Mouse (Mus musculus) E14TG2a.4 (cell line): Measurements from ENCODE around the gene Gm49391.
"Not testable (repeated sequence)": the region's sequence is repeated elsewhere in the genome, so short reads cannot be mapped to it uniquely, and the experiment has no call there.

Experiments used
- H3K27me3 ChIP-seq: 2 replicates; pipeline ENCODE4 v1.6.1; 2014; ENCODE audit warnings: low read length, control low read depth; ENCODE audit not compliant: insufficient read depth
- H3K36me3 ChIP-seq: 2 replicates; pipeline ENCODE4 v1.6.1; 2014; ENCODE audit warnings: low read length, control low read depth; ENCODE audit not compliant: insufficient read depth
- H3K4me1 ChIP-seq: replicated peaks from 2 replicates; pipeline ENCODE4 v1.6.1; 2014; ENCODE audit warnings: low read depth, low read length, control low read depth
- H3K4me3 ChIP-seq: replicated peaks from 2 replicates; pipeline ENCODE4 v1.5.1; 2014; ENCODE audit warnings: mild to moderate bottlenecking, low read length
- H3K9me3 ChIP-seq: 2 replicates; pipeline ENCODE4 v1.6.1; 2014; ENCODE audit warnings: low read length, control low read depth
- CTCF ChIP-seq: conservative IDR thresholded peaks from 2 replicates; pipeline ENCODE4 v1.5.1; 2014; ENCODE audit warnings: low read length
- NANOG ChIP-seq: IDR thresholded peaks from 2 replicates; pipeline ENCODE4 v1.6.1; 2014; ENCODE audit warnings: borderline replicate concordance, low read length, mixed read lengths
- POU5F1 ChIP-seq: IDR thresholded peaks from 2 replicates; pipeline ENCODE4 v1.6.1; 2014; ENCODE audit warnings: low read length, borderline replicate concordance

The Gm49391 gene

GRCm38 (mm10) chr13:60936500-60936901 lies at the start of gene Gm49391, which contains the start of gene Ctla2a:
Gene Gm49391 (minus strand): TSS chr13:60936571.
Gene Ctla2a (minus strand): TSS chr13:60936625.
- Histone ChIP-seq H3K4me1 (no peaks in the 10 kb centered on the region), H3K4me3 (no peak within 1 kb of the TSS), H3K36me3 (no peaks in the 10 kb centered on the region), H3K9me3 (no peaks in the 10 kb centered on the region), H3K27me3 (no peaks in the 10 kb centered on the region)
- TF ChIP-seq POU5F1, result no peak
- TF ChIP-seq CTCF, result no peak
- no peak for TF ChIP-seq NANOG

GRCm38 (mm10) chr13:60972319-60972718 lies 35.9 kb upstream of the Gm49391 start:
- H3K4me3 ChIP-seq, H3K27me3 ChIP-seq, H3K36me3 ChIP-seq, H3K4me1 ChIP-seq, H3K9me3 ChIP-seq: not testable (repeated sequence)

DNA sequence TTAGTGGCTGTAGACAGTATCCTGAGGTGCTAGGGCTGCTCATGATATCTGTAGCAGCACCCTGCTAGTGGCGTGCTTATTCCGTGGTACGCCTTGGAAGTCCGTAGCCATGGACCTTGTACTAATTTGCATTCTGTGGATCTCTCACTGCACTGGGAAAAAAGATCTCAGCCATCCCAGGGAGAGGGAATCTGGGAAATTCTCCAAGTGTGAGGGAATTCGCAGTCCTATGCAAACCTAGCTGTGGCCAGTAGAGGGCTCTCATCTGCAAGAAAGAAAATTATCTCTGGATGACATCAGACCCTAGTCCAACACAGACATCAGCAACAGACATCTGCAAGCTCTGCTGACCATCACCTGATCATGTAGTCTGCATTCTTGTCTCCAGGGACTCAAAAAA lies 27.6 kb upstream of the Gm49391 start:
- not testable (repeated sequence) for H3K4me1 ChIP-seq, H3K27me3 ChIP-seq, H3K4me3 ChIP-seq, H3K9me3 ChIP-seq, H3K36me3 ChIP-seq

DNA sequence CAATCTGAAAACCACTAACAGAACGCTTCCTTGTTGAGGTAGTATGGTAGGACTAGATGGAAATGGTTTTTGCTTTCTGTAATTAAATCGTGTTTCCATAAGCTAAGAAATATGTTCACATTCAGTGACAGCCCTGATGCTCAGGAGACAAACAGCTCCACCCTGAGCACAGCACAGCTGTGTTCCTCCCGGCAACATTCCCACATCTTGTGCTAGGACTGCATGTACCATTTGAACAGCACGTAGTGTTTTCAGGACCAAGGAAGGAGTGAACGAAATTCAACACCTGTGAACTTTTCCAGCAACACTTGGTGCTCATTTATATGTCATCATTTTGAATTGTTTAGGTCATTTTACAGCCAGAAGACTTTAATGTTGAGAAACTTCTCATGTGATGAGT lies 25.3 kb upstream of the Gm49391 start:
- Histone ChIP-seq H3K36me3 (no peaks in the 10 kb centered on the region), H3K4me1 (no peaks in the 10 kb centered on the region), H3K9me3 (no peaks in the 10 kb centered on the region), H3K27me3 (no peaks in the 10 kb centered on the region), H3K4me3 (no peak overlapping the region)
- no peak for TF ChIP-seq POU5F1
- no peak for TF ChIP-seq NANOG
- TF ChIP-seq CTCF, result no peak

- not testable (repeated sequence) for H3K36me3 ChIP-seq, H3K27me3 ChIP-seq, H3K4me1 ChIP-seq, H3K9me3 ChIP-seq, H3K4me3 ChIP-seq
These were observed 5.5 kb upstream of the Gm49391 start, which contains the start of gene Tpbpa for GRCm38 (mm10) chr13:60941884-60942283. Gene Tpbpa (minus strand): TSS chr13:60941984.

- not testable (repeated sequence) for H3K4me1 ChIP-seq, H3K9me3 ChIP-seq, H3K4me3 ChIP-seq, H3K27me3 ChIP-seq, H3K36me3 ChIP-seq
These were observed 881 bp downstream of the Gm49391 start, which contains the start of gene Gm49393 for GRCm38 (mm10) chr13:60935490-60935889. Gene Gm49393 (minus strand): TSS chr13:60935590.

GRCm38 (mm10) chr13:60904780-60905179 lies 31.6 kb downstream of the Gm49391 start, which contains the start of gene Tpbpb:
Gene Tpbpb (minus strand): TSS chr13:60904880.
- not testable (repeated sequence) for H3K4me1 ChIP-seq, H3K36me3 ChIP-seq, H3K4me3 ChIP-seq, H3K27me3 ChIP-seq, H3K9me3 ChIP-seq

DNA sequence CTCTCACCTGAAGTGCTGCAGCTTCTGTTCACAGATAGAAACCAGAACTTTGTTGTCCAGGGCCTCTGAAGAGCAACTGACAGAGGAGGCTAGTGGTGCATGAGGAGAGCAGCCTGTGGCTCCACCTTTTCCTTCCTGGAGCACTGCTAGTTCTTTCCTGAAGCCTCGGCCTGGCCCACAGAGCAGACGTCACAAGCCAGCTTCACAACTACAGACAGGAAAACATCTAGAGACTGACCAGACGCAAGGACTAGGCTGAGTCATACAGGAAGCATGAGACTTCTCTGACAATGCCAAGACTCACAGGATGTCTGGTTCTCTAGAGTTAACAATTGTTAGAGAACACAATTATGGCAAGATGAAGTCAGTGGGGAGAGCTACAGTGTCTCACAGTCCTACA lies 39.0 kb downstream of the Gm49391 start, which contains the start of gene Ctla2b:
TSS of gene Ctla2b (minus strand) at position 120 of the 400 bp plus-strand sequence.
- Histone ChIP-seq H3K4me3 (no peak within 1 kb of the TSS), H3K4me1 (no peaks in the 10 kb centered on the region)

DNA sequence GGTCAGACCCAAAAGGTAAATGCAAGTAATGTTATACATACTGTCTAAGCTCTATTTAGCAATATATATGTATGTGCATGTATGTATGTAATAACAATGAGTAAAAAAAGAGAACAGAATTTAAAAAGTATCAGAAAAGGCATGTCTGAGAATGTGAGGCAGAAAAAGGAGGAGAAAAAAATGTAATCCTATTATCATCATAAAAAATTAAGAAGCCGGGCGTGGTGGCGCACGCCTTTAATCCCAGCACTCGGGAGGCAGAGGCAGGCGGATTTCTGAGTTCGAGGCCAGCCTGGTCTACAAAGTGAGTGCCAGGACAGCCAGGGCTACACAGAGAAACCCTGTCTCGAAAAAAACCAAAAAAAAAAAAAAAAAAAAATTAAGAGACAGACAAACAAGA lies 39.6 kb downstream of the Gm49391 start, which contains the start of gene Gm49392:
TSS of gene Gm49392 (minus strand) at position 101 of the 400 bp plus-strand sequence.
- not testable (repeated sequence) for H3K9me3 ChIP-seq, H3K27me3 ChIP-seq, H3K36me3 ChIP-seq, H3K4me3 ChIP-seq, H3K4me1 ChIP-seq

More for the DNA sequence above, 39.0 kb downstream of the Gm49391 start, which contains the start of gene Ctla2b:
- no peaks in the 10 kb centered on the region for H3K27me3 ChIP-seq
- H3K36me3 ChIP-seq, result no peaks in the 10 kb centered on the region
- H3K9me3 ChIP-seq, result no peaks in the 10 kb centered on the region
- no peak for TF ChIP-seq NANOG

DNA sequence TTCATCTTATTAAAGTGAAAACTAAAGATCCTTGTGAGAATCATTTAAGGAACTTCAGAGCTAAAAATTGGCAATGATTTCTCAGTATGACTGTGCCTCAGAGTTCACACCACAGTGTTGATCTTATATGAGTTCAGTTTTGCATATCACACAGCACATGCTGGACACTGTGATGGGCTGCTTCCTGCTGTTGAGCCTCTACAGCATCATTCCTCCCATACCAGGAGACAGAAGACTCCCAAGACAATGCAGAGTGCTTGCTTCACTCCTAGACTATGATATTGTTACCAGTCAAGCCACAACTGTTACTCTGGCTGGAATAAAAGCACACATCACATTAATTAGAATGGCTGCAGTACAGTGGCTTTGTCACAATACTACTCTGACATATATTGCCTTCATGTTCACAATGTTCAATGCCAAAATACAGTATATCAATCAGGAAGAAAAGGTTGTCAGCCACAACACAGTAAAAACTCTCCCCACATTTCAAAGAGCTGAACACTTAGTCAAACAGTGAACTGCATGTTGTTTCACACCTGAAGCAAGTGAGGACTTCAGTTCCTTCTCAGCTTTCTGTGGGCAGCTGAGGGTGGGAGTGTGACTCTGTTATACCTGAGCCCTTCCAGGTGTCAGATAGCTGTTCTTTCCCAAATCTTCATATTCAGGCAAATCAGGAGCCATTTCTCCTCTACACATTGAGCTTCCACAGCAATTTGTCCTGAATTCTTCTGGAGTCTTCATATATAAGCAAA lies 40.8 kb downstream of the Gm49391 start:
- Histone ChIP-seq H3K27me3 (no peaks in the 10 kb centered on the region), H3K4me3 (no peak overlapping the region), H3K4me1 (no peaks in the 10 kb centered on the region), H3K9me3 (no peaks in the 10 kb centered on the region), H3K36me3 (no peaks in the 10 kb centered on the region)
- TF ChIP-seq CTCF (no peak), NANOG (no peak), POU5F1 (no peak)
